Mouse (Mus musculus) lung, adult 2 months (tissue): Measurements from ENCODE around the gene Phex. TPM values are rescaled to one million over a fixed set of nuclear protein-coding genes. Genes with fewer than 3 reads are reported as not detected.

Experiments used
- DNase-seq: peaks from one replicate; pipeline ENCODE4 v3.0.0; 2022
- H3K4me1 ChIP-seq: fragments of 200-500 bp; 2 replicates; pipeline ENCODE4 v1.6.1; 2011; ENCODE audit warnings: low read length; ENCODE audit not compliant: control insufficient read depth, insufficient read depth
- H3K4me3 ChIP-seq: fragments of 200-500 bp; replicated peaks from 2 replicates; pipeline ENCODE3; 2011; ENCODE audit warnings: low read depth, mild to moderate bottlenecking, control low read depth, low read length; ENCODE audit errors: extremely low read depth
- CTCF ChIP-seq: fragments of 200-500 bp; IDR thresholded peaks from 2 replicates; pipeline ENCODE4 v1.5.1; 2011; ENCODE audit warnings: mild to moderate bottlenecking, low read length, control low read depth; ENCODE audit not compliant: insufficient read depth
- POLR2A ChIP-seq: fragments of 200-500 bp; IDR thresholded peaks from 2 replicates; pipeline ENCODE4 v1.6.1; 2011; ENCODE audit warnings: low read depth, mild to moderate bottlenecking, control low read depth, low read length, borderline replicate concordance; ENCODE audit errors: extremely low read depth
- WGBS: fragments of 180-500 bp; shearing (Covaris S2); methylation state at CpG from one replicate; pipeline ENCODE4 v1.1.7; 2018; 5-methylcytosine and 5-hydroxymethylcytosine counted together
- polyA plus RNA-seq: library from polyadenylated mRNA; depleted of rRNA; stranded (reverse); fragments of >200 nt; gene quantifications from 2 replicates; pipeline ENCODE4 v1.2.3, GENCODE M21; 2012; rRNA removed

Gene Phex
- polyA plus RNA-seq, 1 experiment, result 0.21 TPM

GRCm38 (mm10) chrX:157273291-157273690, 141.8 kb downstream of the Phex start:
- no peaks in the 10 kb centered on the region for H3K4me1 ChIP-seq
- no peak overlapping the region for H3K4me3 ChIP-seq
- DNase-seq, result no peak
- TF ChIP-seq CTCF, result no peak
- TF ChIP-seq POLR2A, result no peak
- WGBS, result 73% methylated on average over 3 of the region's 3 CpGs

DNA sequence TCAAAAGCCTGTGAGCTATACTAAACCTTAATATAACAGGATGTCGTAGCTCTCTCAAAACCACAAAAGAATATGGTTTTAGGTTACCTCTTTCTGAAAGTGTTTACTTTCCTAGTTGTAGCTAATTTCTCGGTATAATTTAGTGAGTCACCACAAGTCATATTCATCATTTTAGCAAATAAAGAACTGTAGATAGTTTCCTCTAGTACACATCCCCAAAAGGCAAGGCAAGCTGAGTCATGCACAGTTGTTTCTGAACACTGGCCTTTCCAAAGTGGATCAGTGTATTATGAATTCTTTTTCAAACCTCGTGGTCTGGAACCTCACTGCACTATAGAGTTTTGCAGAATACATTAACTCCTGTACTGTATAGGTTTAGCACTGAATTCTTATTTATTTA, 143.5 kb downstream of the Phex start:
- no peak overlapping the region for H3K4me3 ChIP-seq
- WGBS, result 57% methylated on average over 3 of the region's 3 CpGs
- no peak for DNase-seq
- H3K4me1 ChIP-seq, result no peaks in the 10 kb centered on the region
- TF ChIP-seq CTCF, result no peak
- no peak for TF ChIP-seq POLR2A

DNA sequence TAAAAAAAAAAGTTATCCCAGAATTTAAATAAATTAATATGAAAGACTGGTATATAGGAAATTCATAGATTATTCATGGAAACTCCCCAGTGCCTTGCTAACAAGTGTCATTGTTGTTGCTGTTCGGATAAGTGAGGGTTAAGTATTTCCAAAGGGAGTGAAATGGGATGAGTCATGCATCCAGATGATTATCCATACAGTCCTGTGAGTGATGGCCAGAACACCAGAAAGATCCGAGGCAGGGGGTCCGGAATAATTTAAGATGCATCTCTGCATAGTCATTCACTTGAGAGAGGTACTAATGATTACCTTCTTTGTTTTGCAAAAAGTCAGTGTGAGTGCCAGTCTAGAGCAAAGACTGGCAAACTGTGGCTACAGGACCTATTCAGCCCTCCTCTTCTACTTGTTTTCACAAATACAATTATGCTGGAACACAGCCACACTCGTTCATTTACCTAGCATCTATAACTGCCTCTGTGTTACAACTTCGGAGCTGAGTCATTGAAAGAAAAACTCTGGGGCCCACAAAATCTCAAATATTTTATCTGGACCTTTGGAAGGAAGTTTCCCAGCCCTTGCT, 145.3 kb downstream of the Phex start:
- DNase-seq, result no peak
- Histone ChIP-seq H3K4me3 (no peak overlapping the region), H3K4me1 (no peaks in the 10 kb centered on the region)
- TF ChIP-seq CTCF, result no peak
- TF ChIP-seq POLR2A, result no peak
- WGBS, result 58% methylated on average over 5 of the region's 5 CpGs

DNA sequence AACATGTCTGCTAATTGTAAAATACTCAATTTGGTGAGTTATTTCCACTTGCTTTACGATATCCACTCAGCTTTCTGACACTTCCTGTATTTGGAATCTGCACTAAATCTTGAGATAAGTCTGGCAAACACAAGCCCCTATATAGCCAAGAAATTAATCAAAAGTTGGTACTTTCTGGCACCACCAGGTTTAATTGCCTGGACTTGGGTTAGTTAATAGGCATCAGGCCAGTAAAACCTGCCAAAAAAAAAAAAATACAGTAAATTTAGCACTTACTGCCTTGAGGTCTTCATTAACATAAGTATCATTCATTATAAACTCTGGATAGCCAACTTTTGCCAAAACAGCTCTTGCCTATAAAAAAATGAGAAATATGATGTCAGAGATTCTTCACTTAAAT, 147.0 kb downstream of the Phex start:
- H3K4me1 ChIP-seq, result no peaks in the 10 kb centered on the region
- DNase-seq, result no peak
- 60% methylated on average over 1 of the region's 1 CpGs for WGBS
- no peak overlapping the region for H3K4me3 ChIP-seq
- no peak for TF ChIP-seq POLR2A
- TF ChIP-seq CTCF, result no peak

DNA sequence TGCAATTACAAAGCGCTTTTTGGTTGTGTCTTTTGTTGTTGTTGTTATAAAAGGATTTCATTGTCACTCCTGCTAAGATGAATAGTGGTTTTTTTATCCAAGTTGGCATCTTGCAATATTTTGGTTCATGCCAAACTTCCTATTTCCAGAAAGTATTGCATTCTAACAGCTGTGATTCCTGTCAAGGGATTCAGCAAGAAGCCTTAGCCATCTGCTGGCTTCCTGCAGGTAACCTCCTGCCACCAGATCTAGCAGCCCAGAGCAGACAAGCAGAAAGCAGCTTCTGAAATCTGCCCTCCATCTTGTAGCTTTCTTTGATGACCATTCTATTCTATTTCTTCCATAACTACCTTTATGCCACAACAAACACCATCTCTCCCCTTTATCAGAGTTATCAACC, 212.4 kb downstream of the Phex start:
- no peaks in the 10 kb centered on the region for H3K4me1 ChIP-seq
- TF ChIP-seq CTCF, result no peak
- TF ChIP-seq POLR2A, result no peak
- no peak for DNase-seq
- WGBS, result 83% methylated on average over 1 of the region's 1 CpGs
- no peak overlapping the region for H3K4me3 ChIP-seq

DNA sequence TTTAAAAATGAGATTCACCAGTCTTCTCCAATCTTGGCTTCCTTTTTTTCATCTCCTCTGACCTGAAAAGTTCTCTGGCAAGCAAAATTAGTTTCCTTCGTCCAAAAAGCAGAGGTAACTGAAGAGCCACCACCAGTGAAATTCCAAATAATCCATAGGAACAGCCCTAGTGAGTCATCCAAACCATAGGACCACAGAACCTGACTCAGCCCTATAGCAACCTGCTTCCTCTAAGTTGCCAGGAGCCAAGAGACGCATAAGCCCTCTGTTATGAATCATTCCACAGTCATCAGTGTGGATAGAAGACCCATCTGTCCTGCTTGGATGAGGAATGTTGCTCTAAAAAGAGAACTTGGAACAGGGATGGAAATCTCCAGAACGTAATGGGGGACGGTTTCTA, 230.9 kb downstream of the Phex start:
- H3K4me3 ChIP-seq, result no peak overlapping the region
- H3K4me1 ChIP-seq, result no peaks in the 10 kb centered on the region
- TF ChIP-seq POLR2A (no peak), CTCF (no peak)
- 67% methylated on average over 4 of the region's 4 CpGs for WGBS
- no peak for DNase-seq

DNA sequence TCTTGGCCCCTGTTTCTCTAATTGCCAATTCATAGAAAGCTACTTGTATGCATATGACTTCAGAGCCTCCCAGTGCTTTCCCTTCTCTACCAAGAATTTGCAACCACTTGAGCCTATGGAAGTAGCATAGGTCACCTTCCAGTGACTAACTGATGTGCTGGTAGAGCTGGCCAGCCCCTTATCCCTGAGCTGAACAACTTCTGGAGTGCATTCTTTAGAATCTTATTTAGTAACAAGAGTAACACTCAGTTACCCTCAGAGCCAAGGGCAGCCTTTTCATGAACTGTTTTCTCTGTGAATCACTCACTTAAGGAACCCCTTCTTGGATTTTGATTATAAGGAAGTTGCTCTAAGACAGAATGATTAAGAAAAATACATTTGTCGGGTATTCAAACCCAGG, 234.3 kb downstream of the Phex start:
- Histone ChIP-seq H3K4me3 (no peak overlapping the region), H3K4me1 (no peaks in the 10 kb centered on the region)
- TF ChIP-seq CTCF (no peak), POLR2A (no peak)
- 74% methylated on average over 1 of the region's 1 CpGs for WGBS
- no peak for DNase-seq

- Histone ChIP-seq H3K4me3 (no peak overlapping the region), H3K4me1 (no peaks in the 10 kb centered on the region)
- 53% methylated on average over 3 of the region's 3 CpGs for WGBS
- no peak for DNase-seq
- TF ChIP-seq POLR2A (no peak), CTCF (no peak)
These were observed 251.0 kb downstream of the Phex start for GRCm38 (mm10) chrX:157164142-157164541.

- DNase-seq, result no peak
- WGBS, result 51% methylated on average over 2 of the region's 2 CpGs
- H3K4me1 ChIP-seq, result no peaks in the 10 kb centered on the region
- no peak overlapping the region for H3K4me3 ChIP-seq
- TF ChIP-seq POLR2A (no peak), CTCF (no peak)
These were observed 251.7 kb downstream of the Phex start for GRCm38 (mm10) chrX:157163394-157163793.

DNA sequence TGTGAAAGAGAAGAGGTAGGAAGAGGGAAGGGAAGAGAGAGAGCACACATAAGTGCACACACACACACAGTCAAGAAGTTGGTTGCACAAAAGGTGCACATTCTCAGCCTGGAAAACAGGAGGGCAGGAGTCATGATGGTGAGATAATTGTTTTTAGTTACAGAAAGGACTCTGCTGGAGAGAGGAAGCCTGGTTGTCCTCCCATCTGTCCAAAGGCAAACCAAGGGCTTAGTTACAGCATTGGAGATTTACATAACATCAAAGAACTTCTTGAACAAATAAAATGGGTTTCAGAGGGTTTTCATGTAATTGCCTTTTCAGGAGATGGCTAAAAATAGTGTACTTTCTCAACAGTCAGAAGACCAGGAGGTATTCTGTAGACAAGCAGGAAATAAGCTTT, 270.4 kb downstream of the Phex start:
- TF ChIP-seq CTCF, result no peak
- no peak for TF ChIP-seq POLR2A
- DNase-seq, result no peak
- H3K4me3 ChIP-seq, result no peak overlapping the region
- H3K4me1 ChIP-seq, result no peaks in the 10 kb centered on the region

GRCm38 (mm10) chrX:157139601-157140000, 275.5 kb downstream of the Phex start:
- DNase-seq, result no peak
- WGBS, result 70% methylated on average over 6 of the region's 6 CpGs
- no peak overlapping the region for H3K4me3 ChIP-seq

More at GRCm38 (mm10) chrX:157139601-157140000, 275.5 kb downstream of the Phex start:
- H3K4me1 ChIP-seq, result no peaks in the 10 kb centered on the region
- TF ChIP-seq POLR2A, result no peak
- TF ChIP-seq CTCF, result no peak

Other genes with a start within 250 kb of the Phex start
- 11.3 and 13.1 TPM in 2 replicates for gene Sms, start 77.0 kb upstream of the Phex start, polyA plus RNA-seq
- not detected in 2 replicates for gene Yy2, start 153.7 kb upstream of the Phex start, polyA plus RNA-seq
- 7.3 and 13.8 TPM in 2 replicates for gene Mbtps2, start 183.4 kb upstream of the Phex start, polyA plus RNA-seq